Comparison of ENCODE assay signal across 20 mouse cellular contexts in genomic region chr8:79155556-79156161, GRCm38 (mm10).
DNase-seq lines count a peak whose midpoint lies in the region; ATAC-seq and TF ChIP-seq lines count a peak whose summit lies in the region.
"Had no signal": no experiment of that assay in that cellular context is flagged by ENCODE, and none has a peak within 500 bp of the region (broad histone marks: within the 10 kb centered on the region; RNA-seq: fewer than 3 reads in every experiment).

No protein-coding gene starts in this region.

- peak; percentile 81 for ATAC-seq in intestine, embryonic 15.5 days
- ATAC-seq: forebrain, embryonic 16.5 days had no signal

- peaks cover 71 to 98% of the 10 kb centered on the region in 2 experiments for H3K4me1 ChIP-seq in CH12.LX (ENCODE audit: control insufficient read depth in 1 of 2, insufficient read depth in 2 of 2)
- H3K4me1 ChIP-seq in intestine, embryonic 15.5 days (replicated peaks): peaks cover 9% of the 10 kb centered on the region
- peaks cover 42% of the 10 kb centered on the region for H3K4me1 ChIP-seq in small intestine, adult 2 months (ENCODE audit: control insufficient read depth, insufficient read depth, insufficient read length, low read length)

- 85% methylated on average over 10 of the region's 10 CpGs for WGBS in intestine, embryonic 15.5 days
- 56% methylated on average over 10 of the region's 10 CpGs for WGBS in small intestine, adult 2 months

- peak overlapping the region; percentile 13; the same call in 1 of the 2 replicates for H3K4me2 ChIP-seq in CH12.LX (ENCODE audit: insufficient read depth, low read depth, poor library complexity, severe bottlenecking)
- no peak overlapping the region for H3K4me2 ChIP-seq in intestine, embryonic 15.5 days (replicated peaks)
- H3K4me2 ChIP-seq: embryonic facial prominence, embryonic 15.5 days; heart, embryonic 12.5 days; hindbrain, embryonic 14.5 days had no signal

- no peaks in the 10 kb centered on the region for H3K27me3 ChIP-seq in CH12.LX (replicated peaks)
- H3K27me3 ChIP-seq in intestine, embryonic 15.5 days (replicated peaks): no peaks in the 10 kb centered on the region
- H3K27me3 ChIP-seq in small intestine, adult 2 months (ENCODE audit: control insufficient read depth, insufficient read depth, low read length): no peaks in the 10 kb centered on the region
- H3K27me3 ChIP-seq: embryonic facial prominence, embryonic 15.5 days; heart, embryonic 12.5 days had no signal

- TF ChIP-seq RAD21 in CH12.LX (IDR thresholded peaks at IDR 0.05; ENCODE audit: low read depth, low read length): no peak

- peak overlapping the region; percentile 91 for H3K27ac ChIP-seq in CH12.LX (ENCODE audit: insufficient read depth, low read depth)
- H3K27ac ChIP-seq in intestine, embryonic 15.5 days: no peak overlapping the region
- peak overlapping the region; percentile 78 for H3K27ac ChIP-seq in small intestine, adult 2 months (ENCODE audit: insufficient read depth, low read depth, low read length)
- H3K27ac ChIP-seq: embryonic facial prominence, embryonic 15.5 days; forebrain, embryonic 10.5 days; hindbrain, embryonic 10.5 days; hindbrain, embryonic 14.5 days had no signal

- H3K9ac ChIP-seq in CH12.LX (ENCODE audit: insufficient read depth, low read depth): 0 out of 2 replicates have a peak overlapping the region, but pooled peaks have one; percentile 23
- H3K9ac ChIP-seq in intestine, embryonic 15.5 days: no peak overlapping the region
- H3K9ac ChIP-seq: embryonic facial prominence, embryonic 15.5 days; heart, embryonic 12.5 days; hindbrain, embryonic 14.5 days had no signal

- peak; percentile 62; the same call in 1 of the 2 replicates for TF ChIP-seq EP300 in CH12.LX (IDR thresholded peaks at IDR 0.05; ENCODE audit: low read length)

- peaks cover 10 to 55% of the 10 kb centered on the region in 2 experiments for H3K36me3 ChIP-seq in CH12.LX (replicated peaks in 1 of 2; ENCODE audit: control insufficient read depth in 1 of 2, insufficient read depth in 1 of 2, low read length in 1 of 2)
- H3K36me3 ChIP-seq in intestine, embryonic 15.5 days: 0 out of 2 replicates have a peak, but pooled peaks cover 2% of the 10 kb centered on the region
- H3K36me3 ChIP-seq in small intestine, adult 2 months (ENCODE audit: control insufficient read depth, insufficient read depth, low read length): 0 out of 2 replicates have a peak, but pooled peaks cover 1% of the 10 kb centered on the region

- dilution Hi-C loops in CH12.LX (cut with MboI; ENCODE audit: extremely low pct_ligation_motif_present, extremely low pct_unique_long_range_greater_than_20kb, low sequenced_read_pairs): no loop called here

- TF ChIP-seq POLR2A in CH12.LX (IDR thresholded peaks at IDR 0.05; ENCODE audit: low read depth, low read length): peak; percentile 23; the same call in 1 of the 2 replicates
- TF ChIP-seq POLR2A in small intestine, adult 2 months (IDR thresholded peaks at IDR 0.05; ENCODE audit: low read depth, low read length): no peak

- no peak for TF ChIP-seq CTCF in CH12.LX (conservative IDR thresholded peaks at IDR 0.05 in 1 of 2, IDR thresholded peaks at IDR 0.05 in 1 of 2; ENCODE audit: low read depth in 2 of 2, low read length in 2 of 2)
- TF ChIP-seq CTCF in small intestine, adult 2 months (IDR thresholded peaks at IDR 0.05; ENCODE audit: extremely low read depth, insufficient read length, insufficient replicate concordance, low read depth, low read length): no peak

- in situ Hi-C loops in CH12.LX (cut with MboI; ENCODE audit: low pct_ligation_motif_present, low pct_unique_long_range_greater_than_20kb, low sequenced_read_pairs): no loop called here

- DNase-seq in CD4-positive helper T cell, adult 2 months (ENCODE audit: low read depth, low spot score): peak; percentile 54
- DNase-seq in CH12.LX (ENCODE audit: extremely low read depth): peak; percentile 67
- DNase-seq in spleen, postnatal 4 days (ENCODE audit: low spot score in 2 of 2): no peak
- DNase-seq in embryo, embryonic 11 days: no peak
- no peak for DNase-seq in gastrocnemius, postnatal 14 days
- DNase-seq: adrenal gland, postnatal 14 days; cerebellum, adult 11-12 months; cerebellum, adult 9-11 months; gastrocnemius, postnatal 10 days; kidney, adult 2 months had no signal

- no peak overlapping the region for H3K4me3 ChIP-seq in CH12.LX (replicated peaks in 1 of 3; ENCODE audit: low read depth in 2 of 3, low read length in 2 of 3, poor library complexity in 1 of 3)
- no peak overlapping the region for H3K4me3 ChIP-seq in intestine, embryonic 15.5 days (replicated peaks)
- H3K4me3 ChIP-seq in small intestine, adult 2 months (ENCODE audit: low read depth, low read length): no peak overlapping the region
- H3K4me3 ChIP-seq: embryonic facial prominence, embryonic 15.5 days; erythroblast, embryonic 14.5 days; forebrain, embryonic 10.5 days; heart, embryonic 12.5 days; hindbrain, embryonic 10.5 days had no signal

- intact Hi-C loops in gastrocnemius, postnatal 14 days (cut with DNase I; ENCODE audit: low total_unique reads): no loop called here

- H3K9me3 ChIP-seq in CH12.LX (replicated peaks; ENCODE audit: low read length): no peaks in the 10 kb centered on the region
- H3K9me3 ChIP-seq in intestine, embryonic 15.5 days: no peaks in the 10 kb centered on the region
- H3K9me3 ChIP-seq: embryonic facial prominence, embryonic 15.5 days; forebrain, embryonic 10.5 days; G1E; heart, embryonic 12.5 days; hindbrain, embryonic 10.5 days had no signal

- no peaks in the 10 kb centered on the region for H3K79me2 ChIP-seq in CH12.LX (replicated peaks; ENCODE audit: control insufficient read depth, extremely low read depth, insufficient read depth, poor library complexity, severe bottlenecking)

TF ChIP-seq in CH12.LX, 34 proteins besides CTCF, POLR2A, EP300 and RAD21:
- peak; percentile 69 for TF ChIP-seq ETS1 (conservative IDR thresholded peaks at IDR 0.05; ENCODE audit: low read depth, low read length)
- TF ChIP-seq MYC (IDR thresholded peaks at IDR 0.05; ENCODE audit: low read depth, low read length): peak; percentile 77
- TF ChIP-seq NRF1 (IDR thresholded peaks at IDR 0.05; ENCODE audit: low read depth, low read length): peak; percentile 78
- no peak for TF ChIP-seq MAFK (IDR thresholded peaks at IDR 0.05; ENCODE audit: insufficient replicate concordance, low read length)
- TF ChIP-seq MEF2A (IDR thresholded peaks at IDR 0.05; ENCODE audit: borderline replicate concordance, low read depth, low read length): peak; percentile 23; the same call in 1 of the 2 replicates
- 0 out of 2 replicates have a peak, but pooled peaks have one; percentile 32 for TF ChIP-seq KAT2A (IDR thresholded peaks at IDR 0.05; ENCODE audit: insufficient replicate concordance, low read length)
- peak; percentile 74 for TF ChIP-seq BHLHE40 (IDR thresholded peaks at IDR 0.05; ENCODE audit: low read depth, low read length)
- no peak; the same call in none of the 2 replicates for TF ChIP-seq MXI1 (IDR thresholded peaks at IDR 0.05; ENCODE audit: low read depth, low read length)
- peak; percentile 45; the same call in 1 of the 2 replicates for TF ChIP-seq JUND (conservative IDR thresholded peaks at IDR 0.05; ENCODE audit: low read depth, low read length)
- TF ChIP-seq CHD2 (IDR thresholded peaks at IDR 0.05; ENCODE audit: low read length): no peak
- TF ChIP-seq TCF12 (IDR thresholded peaks at IDR 0.05; ENCODE audit: low read depth, low read length): 0 out of 2 replicates have a peak, but pooled peaks have one; percentile 12
- TF ChIP-seq IRF4 (IDR thresholded peaks at IDR 0.05; ENCODE audit: low read depth, low read length): peak; percentile 12; the same call in 1 of the 2 replicates

Comparison
In these comparisons a context has a peak if more than half of its experiments do, and no peak if none do; other contexts are left out.
1. DNase-seq: peak in CD4-positive helper T cell, adult 2 months (single experiment) and CH12.LX (single experiment); none in spleen, postnatal 4 days (0 of 2), embryo, embryonic 11 days (single experiment) and gastrocnemius, postnatal 14 days (single experiment).